Mouse (Mus musculus): ENCODE data around the gene Rorb. TPM values are rescaled to one million over a fixed set of nuclear protein-coding genes. Genes with fewer than 3 reads are reported as not detected.
A peak's percentile ranks its signal among the peaks of the same experiment; 100 is the strongest.

Rorb gene
- polyA plus RNA-seq, 1 experiment from 2014 or later = 13.7 TPM

- Histone ChIP-seq H3K9me3 (ENCODE audit: control insufficient read depth, low read length) (no peaks in the 10 kb centered on the region), H3K4me1 (replicated peaks; ENCODE audit: control insufficient read depth, insufficient read depth, low read length) (peaks cover 20% of the 10 kb centered on the region; the same call in 1 of the 2 replicates), H3K36me3 (replicated peaks; ENCODE audit: control insufficient read depth, insufficient read depth) (no peaks in the 10 kb centered on the region), H3K4me2 (replicated peaks) (peak overlapping the region; percentile 75), H3K9ac (peak overlapping the region; percentile 57), H3K27me3 (ENCODE audit: control insufficient read depth, insufficient read depth, low read length) (no peaks in the 10 kb centered on the region), H3K27ac (no peak overlapping the region), H3K4me3 (replicated peaks; ENCODE audit: low read length) (peak overlapping the region; percentile 66)
- WGBS = 37% methylated on average over 13 of the region's 13 CpGs
- DNase-seq (ENCODE audit: low spot score) (no peak), ATAC-seq (ENCODE audit: low FRiP score) (no peak)
These were observed 2.2 kb downstream of the Rorb start for GRCm38 (mm10) chr19:19108596-19109381.

- Histone ChIP-seq H3K4me3 (replicated peaks; ENCODE audit: low read length) (no peak overlapping the region), H3K4me2 (replicated peaks) (no peak overlapping the region)
- WGBS = 66% methylated on average over 2 of the region's 2 CpGs
These were observed 6.4 kb downstream of the Rorb start for GRCm38 (mm10) chr19:19104581-19104980.

GRCm38 (mm10) chr19:19097149-19097548 is 13.8 kb downstream of the Rorb start:
- no peak for ATAC-seq (ENCODE audit: low FRiP score)
- DNase-seq (ENCODE audit: low spot score) = no peak
- Histone ChIP-seq H3K4me1 (replicated peaks; ENCODE audit: control insufficient read depth, insufficient read depth, low read length) (no peaks in the 10 kb centered on the region), H3K36me3 (replicated peaks; ENCODE audit: control insufficient read depth, insufficient read depth) (no peaks in the 10 kb centered on the region), H3K9me3 (ENCODE audit: control insufficient read depth, low read length) (no peaks in the 10 kb centered on the region), H3K27ac (no peak overlapping the region), H3K4me3 (replicated peaks; ENCODE audit: low read length) (no peak overlapping the region), H3K27me3 (ENCODE audit: control insufficient read depth, insufficient read depth, low read length) (no peaks in the 10 kb centered on the region), H3K9ac (no peak overlapping the region), H3K4me2 (replicated peaks) (no peak overlapping the region)
- WGBS = 89% methylated on average over 6 of the region's 6 CpGs

More at GRCm38 (mm10) chr19:19104581-19104980, 6.4 kb downstream of the Rorb start:
- peaks cover 16% of the 10 kb centered on the region; the same call in 1 of the 2 replicates for H3K4me1 ChIP-seq (replicated peaks; ENCODE audit: control insufficient read depth, insufficient read depth, low read length)
- no peak for DNase-seq (ENCODE audit: low spot score)
- ATAC-seq (ENCODE audit: low FRiP score) = no peak
- H3K9ac ChIP-seq = no peak overlapping the region
- H3K27ac ChIP-seq = no peak overlapping the region
- H3K9me3 ChIP-seq (ENCODE audit: control insufficient read depth, low read length) = no peaks in the 10 kb centered on the region
- no peaks in the 10 kb centered on the region for H3K36me3 ChIP-seq (replicated peaks; ENCODE audit: control insufficient read depth, insufficient read depth)
- no peaks in the 10 kb centered on the region for H3K27me3 ChIP-seq (ENCODE audit: control insufficient read depth, insufficient read depth, low read length)

DNA sequence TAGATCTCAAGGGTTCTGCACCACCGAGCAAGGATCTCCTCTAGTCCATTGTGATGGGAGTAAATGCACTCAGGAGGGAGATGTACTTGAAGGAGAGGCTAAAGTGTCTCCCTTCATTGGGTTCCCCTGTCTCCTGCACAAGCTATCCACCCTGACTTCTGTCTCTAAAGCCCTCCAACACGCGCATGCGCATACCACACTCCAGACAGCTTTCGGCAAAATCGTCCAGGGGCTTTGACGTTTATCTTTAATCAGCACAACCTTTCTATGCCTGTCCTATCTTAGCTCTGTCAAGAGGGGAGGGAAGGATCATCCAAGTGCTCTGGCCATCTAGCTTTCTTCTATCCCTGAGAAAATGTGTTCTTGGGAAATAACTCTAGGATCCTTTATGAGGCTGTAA is 21.6 kb downstream of the Rorb start:
- H3K4me1 ChIP-seq (replicated peaks; ENCODE audit: control insufficient read depth, insufficient read depth, low read length) = no peaks in the 10 kb centered on the region
- no peak for ATAC-seq (ENCODE audit: low FRiP score)
- no peak overlapping the region for H3K4me2 ChIP-seq (replicated peaks)
- no peak overlapping the region for H3K9ac ChIP-seq
- WGBS = 82% methylated on average over 7 of the region's 7 CpGs
- H3K36me3 ChIP-seq (replicated peaks; ENCODE audit: control insufficient read depth, insufficient read depth) = no peaks in the 10 kb centered on the region
- DNase-seq (ENCODE audit: low spot score) = no peak
- H3K4me3 ChIP-seq (replicated peaks; ENCODE audit: low read length) = no peak overlapping the region
- no peak overlapping the region for H3K27ac ChIP-seq
- H3K27me3 ChIP-seq (ENCODE audit: control insufficient read depth, insufficient read depth, low read length) = no peaks in the 10 kb centered on the region
- no peaks in the 10 kb centered on the region for H3K9me3 ChIP-seq (ENCODE audit: control insufficient read depth, low read length)

DNA sequence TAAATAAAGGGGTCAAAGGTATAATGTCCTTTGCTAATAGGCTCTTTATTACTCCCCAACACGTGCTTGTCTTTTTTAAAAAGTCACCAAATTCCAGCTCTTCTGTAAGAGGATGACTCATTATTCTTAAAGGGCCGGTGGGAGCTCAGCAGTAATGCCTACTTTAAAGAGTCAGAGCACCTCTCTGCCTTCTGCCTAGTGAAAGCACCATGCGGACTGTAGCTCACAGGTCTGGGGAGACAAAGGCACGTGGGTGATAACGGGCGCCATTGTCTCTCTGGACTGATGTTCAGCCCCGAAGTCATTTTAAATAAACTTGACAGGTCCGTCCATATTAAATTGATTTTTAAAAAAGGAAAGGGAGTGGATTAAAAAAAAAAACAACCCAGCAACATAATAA is 33.1 kb downstream of the Rorb start:
- Histone ChIP-seq H3K4me3 (replicated peaks; ENCODE audit: low read length) (no peak overlapping the region), H3K4me2 (replicated peaks) (0 out of 2 replicates have a peak overlapping the region, but pooled peaks have one; percentile 10), H3K4me1 (replicated peaks; ENCODE audit: control insufficient read depth, insufficient read depth, low read length) (no peaks in the 10 kb centered on the region; the same call in 1 of the 2 replicates), H3K9me3 (ENCODE audit: control insufficient read depth, low read length) (no peaks in the 10 kb centered on the region), H3K27me3 (ENCODE audit: control insufficient read depth, insufficient read depth, low read length) (no peaks in the 10 kb centered on the region), H3K27ac (no peak overlapping the region), H3K9ac (no peak overlapping the region), H3K36me3 (replicated peaks; ENCODE audit: control insufficient read depth, insufficient read depth) (no peaks in the 10 kb centered on the region)
- WGBS = 51% methylated on average over 8 of the region's 8 CpGs
- DNase-seq (ENCODE audit: low spot score) = no peak
- no peak for ATAC-seq (ENCODE audit: low FRiP score)

DNA sequence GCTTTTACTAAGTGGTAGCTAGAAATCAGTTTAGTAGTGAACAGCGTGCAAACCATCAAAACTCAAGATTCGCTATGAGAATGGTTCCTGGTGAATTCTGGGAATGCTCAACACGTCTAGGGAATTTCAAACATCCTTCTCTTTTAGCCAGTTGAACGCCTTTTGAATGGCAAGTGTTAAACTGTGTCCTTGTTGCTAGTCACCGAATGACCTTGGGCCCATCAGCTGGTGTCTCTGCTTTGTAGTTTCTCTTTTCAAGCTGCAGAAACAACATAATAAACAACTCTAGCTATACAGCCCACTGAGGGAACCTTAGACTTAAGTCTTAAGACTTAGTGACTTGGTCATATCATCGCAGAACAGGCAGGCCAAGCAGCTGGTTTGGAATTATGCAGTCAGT is 36.2 kb downstream of the Rorb start:
- ATAC-seq (ENCODE audit: low FRiP score) (no peak), DNase-seq (ENCODE audit: low spot score) (no peak)
- Histone ChIP-seq H3K4me3 (replicated peaks; ENCODE audit: low read length) (no peak overlapping the region), H3K27ac (no peak overlapping the region), H3K4me2 (replicated peaks) (no peak overlapping the region), H3K27me3 (ENCODE audit: control insufficient read depth, insufficient read depth, low read length) (no peaks in the 10 kb centered on the region), H3K9ac (no peak overlapping the region), H3K9me3 (ENCODE audit: control insufficient read depth, low read length) (no peaks in the 10 kb centered on the region), H3K4me1 (replicated peaks; ENCODE audit: control insufficient read depth, insufficient read depth, low read length) (no peaks in the 10 kb centered on the region; the same call in 1 of the 2 replicates), H3K36me3 (replicated peaks; ENCODE audit: control insufficient read depth, insufficient read depth) (no peaks in the 10 kb centered on the region)
- WGBS = 73% methylated on average over 6 of the region's 6 CpGs

DNA sequence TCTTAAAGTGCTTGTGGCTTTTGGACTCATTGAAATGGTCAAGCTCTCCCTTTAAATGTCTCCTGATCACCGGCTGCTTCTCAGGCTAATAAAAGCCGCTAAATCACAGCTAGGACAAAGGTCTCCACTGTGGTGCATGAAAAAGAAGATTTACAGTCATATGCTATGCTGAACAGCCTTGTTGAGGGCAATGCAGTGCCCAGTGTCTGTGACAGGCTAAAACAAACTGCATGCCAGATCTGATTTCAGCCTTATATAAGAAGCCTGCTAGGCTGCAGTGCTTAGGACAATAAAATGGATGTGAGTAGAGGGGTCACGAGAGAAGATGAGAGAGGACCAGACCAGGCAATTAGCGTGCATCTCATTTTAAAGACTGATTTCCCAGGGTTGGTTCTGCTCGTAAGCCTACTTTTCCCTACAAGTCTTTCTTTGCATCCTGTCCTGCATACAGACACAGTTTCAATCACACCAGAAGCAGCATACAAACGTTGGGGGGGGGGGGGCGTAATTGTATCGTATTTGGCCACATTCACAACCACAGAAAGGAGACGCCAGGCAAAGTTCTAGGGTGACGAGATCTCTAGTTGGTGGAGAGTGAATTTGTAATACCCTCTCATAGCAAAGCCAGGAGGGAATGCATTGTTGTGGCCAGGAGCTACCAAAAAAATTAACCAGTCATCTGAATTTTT is 52.1 kb downstream of the Rorb start:
- no peaks in the 10 kb centered on the region for H3K9me3 ChIP-seq (ENCODE audit: control insufficient read depth, low read length)
- no peak overlapping the region for H3K27ac ChIP-seq
- H3K4me1 ChIP-seq (replicated peaks; ENCODE audit: control insufficient read depth, insufficient read depth, low read length) = 0 out of 2 replicates have a peak, but pooled peaks cover 8% of the 10 kb centered on the region
- H3K4me3 ChIP-seq (replicated peaks; ENCODE audit: low read length) = no peak overlapping the region
- DNase-seq (ENCODE audit: low spot score) = no peak
- H3K4me2 ChIP-seq (replicated peaks) = peak overlapping the region; percentile 1
- no peaks in the 10 kb centered on the region for H3K27me3 ChIP-seq (ENCODE audit: control insufficient read depth, insufficient read depth, low read length)
- no peaks in the 10 kb centered on the region for H3K36me3 ChIP-seq (replicated peaks; ENCODE audit: control insufficient read depth, insufficient read depth)
- H3K9ac ChIP-seq = no peak overlapping the region
- ATAC-seq (ENCODE audit: low FRiP score) = peak; percentile 64
- 48% methylated on average over 10 of the region's 10 CpGs for WGBS

GRCm38 (mm10) chr19:19058201-19058600 is 52.8 kb downstream of the Rorb start:
- Histone ChIP-seq H3K4me1 (replicated peaks; ENCODE audit: control insufficient read depth, insufficient read depth, low read length) (0 out of 2 replicates have a peak, but pooled peaks cover 8% of the 10 kb centered on the region), H3K9me3 (ENCODE audit: control insufficient read depth, low read length) (no peaks in the 10 kb centered on the region), H3K27ac (no peak overlapping the region), H3K36me3 (replicated peaks; ENCODE audit: control insufficient read depth, insufficient read depth) (no peaks in the 10 kb centered on the region), H3K27me3 (ENCODE audit: control insufficient read depth, insufficient read depth, low read length) (no peaks in the 10 kb centered on the region), H3K4me2 (replicated peaks) (peak overlapping the region; percentile 1), H3K9ac (no peak overlapping the region), H3K4me3 (replicated peaks; ENCODE audit: low read length) (no peak overlapping the region)
- peak; percentile 50 for DNase-seq (ENCODE audit: low spot score)
- ATAC-seq (ENCODE audit: low FRiP score) = 0 out of 2 replicates have a peak, but pooled peaks have one; percentile 40
- 58% methylated on average over 8 of the region's 8 CpGs for WGBS

DNA sequence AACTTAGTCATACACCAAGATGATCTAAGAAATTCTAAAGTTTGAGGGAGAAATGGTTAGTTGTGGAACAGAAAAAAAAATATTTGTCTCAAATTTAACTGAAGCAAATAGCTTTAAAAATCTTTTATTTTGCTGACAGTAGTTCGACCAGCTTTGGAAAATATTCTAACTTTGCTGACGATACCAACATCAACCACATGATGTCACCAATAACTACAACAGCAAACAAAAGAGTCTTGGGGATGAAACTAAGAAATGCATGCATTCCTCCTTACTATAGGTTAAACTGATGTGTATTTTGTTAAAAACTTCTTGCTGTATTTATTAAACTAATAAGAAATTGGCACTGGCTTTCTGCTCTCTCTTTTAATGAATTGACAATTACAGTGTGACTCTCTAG is 67.9 kb downstream of the Rorb start:
- Histone ChIP-seq H3K27me3 (ENCODE audit: control insufficient read depth, insufficient read depth, low read length) (no peaks in the 10 kb centered on the region), H3K4me1 (replicated peaks; ENCODE audit: control insufficient read depth, insufficient read depth, low read length) (no peaks in the 10 kb centered on the region), H3K36me3 (replicated peaks; ENCODE audit: control insufficient read depth, insufficient read depth) (no peaks in the 10 kb centered on the region), H3K4me3 (replicated peaks; ENCODE audit: low read length) (no peak overlapping the region), H3K4me2 (replicated peaks) (no peak overlapping the region), H3K9ac (no peak overlapping the region), H3K9me3 (ENCODE audit: control insufficient read depth, low read length) (no peaks in the 10 kb centered on the region), H3K27ac (no peak overlapping the region)
- DNase-seq (ENCODE audit: low spot score) = peak; percentile 59
- 37% methylated on average over 2 of the region's 2 CpGs for WGBS
- ATAC-seq (ENCODE audit: low FRiP score) = no peak
